11 mouse cellular contexts compared by ENCODE assay signal in genomic region chr6:83186946-83187345, GRCm38 (mm10). TPM values are rescaled to one million over a fixed set of nuclear protein-coding genes. Genes with fewer than 3 reads are reported as not detected.
DNase-seq lines count a peak whose midpoint lies in the region; ATAC-seq and TF ChIP-seq lines count a peak whose summit lies in the region.
"Had no signal": no experiment of that assay in that cellular context is flagged by ENCODE, and none has a peak within 500 bp of the region (broad histone marks: within the 10 kb centered on the region; RNA-seq: fewer than 3 reads in every experiment).

No protein-coding gene starts in this region.

- TF ChIP-seq CTCF in cortical plate, adult 2 months (IDR thresholded peaks at IDR 0.05; ENCODE audit: extremely low read depth, insufficient read depth, low read length), result no peak

- ATAC-seq in embryonic facial prominence, embryonic 11.5 days (replicated peaks; ENCODE audit: insufficient number of reproducible peaks, low FRiP score, low TSS enrichment, low read depth), result peak; percentile 50
- ATAC-seq in hindbrain, embryonic 11.5 days (ENCODE audit: low FRiP score), result peak; percentile 46; the same call in 1 of the 2 replicates
- no peak; the same call in 1 of the 2 replicates for ATAC-seq in midbrain, embryonic 12.5 days (ENCODE audit: low FRiP score, low read depth)

- peaks cover 8% of the 10 kb centered on the region for H3K36me3 ChIP-seq in embryonic facial prominence, embryonic 11.5 days (replicated peaks; ENCODE audit: control insufficient read depth, insufficient read depth, low read depth, low read length)
- 0 out of 2 replicates have a peak, but pooled peaks cover 3% of the 10 kb centered on the region for H3K36me3 ChIP-seq in hindbrain, embryonic 11.5 days (ENCODE audit: control insufficient read depth, insufficient read depth, low read length)
- H3K36me3 ChIP-seq in midbrain, embryonic 12.5 days, result peaks cover 52% of the 10 kb centered on the region

- no peaks in the 10 kb centered on the region for H3K27me3 ChIP-seq in embryonic facial prominence, embryonic 11.5 days (ENCODE audit: control insufficient read depth, insufficient read depth, low read length)
- no peaks in the 10 kb centered on the region for H3K27me3 ChIP-seq in hindbrain, embryonic 11.5 days (ENCODE audit: control insufficient read depth, insufficient read depth, low read length)
- no peaks in the 10 kb centered on the region for H3K27me3 ChIP-seq in midbrain, embryonic 12.5 days

- H3K4me3 ChIP-seq in cortical plate, adult 2 months (ENCODE audit: insufficient read depth, low read length), result peak overlapping the region; percentile 86
- H3K4me3 ChIP-seq in embryonic facial prominence, embryonic 11.5 days (ENCODE audit: low read depth, low read length), result no peak overlapping the region
- peak overlapping the region; percentile 46 for H3K4me3 ChIP-seq in hindbrain, embryonic 11.5 days (ENCODE audit: low read depth, low read length)
- H3K4me3 ChIP-seq in midbrain, embryonic 12.5 days, result peak overlapping the region; percentile 48

- no peak for TF ChIP-seq POLR2A in cortical plate, adult 2 months (IDR thresholded peaks at IDR 0.05; ENCODE audit: extremely low read depth, insufficient read depth, low read length)

- no peak for DNase-seq in embryonic facial prominence, embryonic 11.5 days (ENCODE audit: low spot score)
- DNase-seq in hindbrain, embryonic 11.5 days (ENCODE audit: low spot score), result peak; percentile 19
- DNase-seq in kidney, postnatal 25 days, result no peak
- DNase-seq in spleen, postnatal 4 days (ENCODE audit: low spot score in 2 of 2), result no peak
- DNase-seq in left cerebral cortex, adult 9 months (ENCODE audit: low spot score in 2 of 2), result no peak
- DNase-seq: gastrocnemius, postnatal 36 days; heart, postnatal 14 days; lung, adult 2 months had no signal

- H3K9ac ChIP-seq in embryonic facial prominence, embryonic 11.5 days (replicated peaks; ENCODE audit: low read length), result no peak overlapping the region; the same call in 1 of the 2 replicates
- H3K9ac ChIP-seq in hindbrain, embryonic 11.5 days (ENCODE audit: low read depth, low read length), result peak overlapping the region; percentile 67
- H3K9ac ChIP-seq in midbrain, embryonic 12.5 days (replicated peaks), result peak overlapping the region; percentile 73

- WGBS in embryonic facial prominence, embryonic 11.5 days, result 65% methylated on average over 2 of the region's 2 CpGs
- WGBS in hindbrain, embryonic 11.5 days, result 69% methylated on average over 2 of the region's 2 CpGs
- 61% methylated on average over 2 of the region's 2 CpGs for WGBS in midbrain, embryonic 12.5 days

- no peaks in the 10 kb centered on the region for H3K9me3 ChIP-seq in embryonic facial prominence, embryonic 11.5 days (replicated peaks; ENCODE audit: control insufficient read depth, low read length)
- H3K9me3 ChIP-seq in hindbrain, embryonic 11.5 days (ENCODE audit: control insufficient read depth, low read length), result no peaks in the 10 kb centered on the region
- no peaks in the 10 kb centered on the region for H3K9me3 ChIP-seq in midbrain, embryonic 12.5 days

- peak overlapping the region; percentile 66; the same call in 1 of the 2 replicates for H3K4me2 ChIP-seq in embryonic facial prominence, embryonic 11.5 days (ENCODE audit: low read depth, low read length)
- H3K4me2 ChIP-seq in hindbrain, embryonic 11.5 days (replicated peaks; ENCODE audit: low read depth, low read length), result peak overlapping the region; percentile 67
- peak overlapping the region; percentile 61 for H3K4me2 ChIP-seq in midbrain, embryonic 12.5 days (replicated peaks)

- H3K27ac ChIP-seq in cortical plate, adult 2 months (ENCODE audit: insufficient read depth, low read length), result no peak overlapping the region
- peak overlapping the region; percentile 75 for H3K27ac ChIP-seq in embryonic facial prominence, embryonic 11.5 days (replicated peaks; ENCODE audit: low read depth, low read length)
- H3K27ac ChIP-seq in hindbrain, embryonic 11.5 days (ENCODE audit: low read depth, low read length), result peak overlapping the region; percentile 55
- H3K27ac ChIP-seq in midbrain, embryonic 12.5 days (replicated peaks), result peak overlapping the region; percentile 81
- H3K27ac ChIP-seq: kidney, postnatal 0 days had no signal

- H3K4me1 ChIP-seq in cortical plate, adult 2 months (ENCODE audit: control insufficient read depth, insufficient read depth, low read length), result peaks cover 3% of the 10 kb centered on the region
- peaks cover 6% of the 10 kb centered on the region; the same call in 1 of the 2 replicates for H3K4me1 ChIP-seq in embryonic facial prominence, embryonic 11.5 days (ENCODE audit: control insufficient read depth, insufficient read depth, low read length)
- peaks cover 11% of the 10 kb centered on the region for H3K4me1 ChIP-seq in hindbrain, embryonic 11.5 days (replicated peaks; ENCODE audit: control insufficient read depth, insufficient read depth, low read length)
- H3K4me1 ChIP-seq in midbrain, embryonic 12.5 days, result peaks cover 40% of the 10 kb centered on the region

RNA-seq across cellular contexts. Expression of gene Dctn1, which starts 21.2 kb away (rescaled TPM):
- 332 and 350 TPM in 2 replicates for polyA plus RNA-seq in cortical plate, adult 2 months (2012; rRNA removed)
- 67.0 and 73.5 TPM in 2 replicates for polyA plus RNA-seq in embryonic facial prominence, embryonic 11.5 days (2014; fragmentation: Nextera tagmentation; extraction: Ambion mirVana)
- polyA plus RNA-seq in hindbrain, embryonic 11.5 days (2014; fragmentation: Nextera tagmentation; extraction: Ambion mirVana), result 75.1 and 81.6 TPM in 2 replicates
- polyA plus RNA-seq in midbrain, embryonic 12.5 days (2016; fragmentation: Nextera tagmentation; extraction: Ambion mirVana), result 148 and 156 TPM in 2 replicates

RNA-seq across cellular contexts. Expression of gene 1700003E16Rik, which starts 30.7 kb away (rescaled TPM):
- 29.7 and 31.4 TPM in 2 replicates for polyA plus RNA-seq in cortical plate, adult 2 months (2012; rRNA removed)
- 0.97 and 1.4 TPM in 2 replicates for polyA plus RNA-seq in embryonic facial prominence, embryonic 11.5 days (2014; fragmentation: Nextera tagmentation; extraction: Ambion mirVana)
- polyA plus RNA-seq in hindbrain, embryonic 11.5 days (2014; fragmentation: Nextera tagmentation; extraction: Ambion mirVana), result 3.7 TPM in 2 replicates
- 2.6 and 2.7 TPM in 2 replicates for polyA plus RNA-seq in midbrain, embryonic 12.5 days (2016; fragmentation: Nextera tagmentation; extraction: Ambion mirVana)

RNA-seq across cellular contexts. Expression of gene Wdr54, which starts 30.7 kb away (rescaled TPM):
- polyA plus RNA-seq in cortical plate, adult 2 months (2012; rRNA removed), result 29.0 and 34.1 TPM in 2 replicates
- 10.7 and 11.1 TPM in 2 replicates for polyA plus RNA-seq in embryonic facial prominence, embryonic 11.5 days (2014; fragmentation: Nextera tagmentation; extraction: Ambion mirVana)
- polyA plus RNA-seq in hindbrain, embryonic 11.5 days (2014; fragmentation: Nextera tagmentation; extraction: Ambion mirVana), result 12.3 and 13.8 TPM in 2 replicates
- polyA plus RNA-seq in midbrain, embryonic 12.5 days (2016; fragmentation: Nextera tagmentation; extraction: Ambion mirVana), result 11.2 and 13.3 TPM in 2 replicates

RNA-seq across cellular contexts. Expression of gene Slc4a5, which starts 32.7 kb away (rescaled TPM):
- 0.06 and 0.35 TPM in 2 replicates for polyA plus RNA-seq in cortical plate, adult 2 months (2012; rRNA removed)
- 1.0 and 1.1 TPM in 2 replicates for polyA plus RNA-seq in embryonic facial prominence, embryonic 11.5 days (2014; fragmentation: Nextera tagmentation; extraction: Ambion mirVana)
- polyA plus RNA-seq in hindbrain, embryonic 11.5 days (2014; fragmentation: Nextera tagmentation; extraction: Ambion mirVana), result 2.5 and 3.1 TPM in 2 replicates
- 0.52 and 0.62 TPM in 2 replicates for polyA plus RNA-seq in midbrain, embryonic 12.5 days (2016; fragmentation: Nextera tagmentation; extraction: Ambion mirVana)

RNA-seq across cellular contexts. Expression of gene Rtkn, which starts 51.7 kb away (rescaled TPM):
- 163 and 169 TPM in 2 replicates for polyA plus RNA-seq in cortical plate, adult 2 months (2012; rRNA removed)
- 17.7 and 18.3 TPM in 2 replicates for polyA plus RNA-seq in embryonic facial prominence, embryonic 11.5 days (2014; fragmentation: Nextera tagmentation; extraction: Ambion mirVana)
- 17.7 and 18.3 TPM in 2 replicates for polyA plus RNA-seq in hindbrain, embryonic 11.5 days (2014; fragmentation: Nextera tagmentation; extraction: Ambion mirVana)
- 31.9 and 39.5 TPM in 2 replicates for polyA plus RNA-seq in midbrain, embryonic 12.5 days (2016; fragmentation: Nextera tagmentation; extraction: Ambion mirVana)
